Mouse (Mus musculus): Measurements from ENCODE around the gene Zfp174.

The Zfp174 gene

DNA sequence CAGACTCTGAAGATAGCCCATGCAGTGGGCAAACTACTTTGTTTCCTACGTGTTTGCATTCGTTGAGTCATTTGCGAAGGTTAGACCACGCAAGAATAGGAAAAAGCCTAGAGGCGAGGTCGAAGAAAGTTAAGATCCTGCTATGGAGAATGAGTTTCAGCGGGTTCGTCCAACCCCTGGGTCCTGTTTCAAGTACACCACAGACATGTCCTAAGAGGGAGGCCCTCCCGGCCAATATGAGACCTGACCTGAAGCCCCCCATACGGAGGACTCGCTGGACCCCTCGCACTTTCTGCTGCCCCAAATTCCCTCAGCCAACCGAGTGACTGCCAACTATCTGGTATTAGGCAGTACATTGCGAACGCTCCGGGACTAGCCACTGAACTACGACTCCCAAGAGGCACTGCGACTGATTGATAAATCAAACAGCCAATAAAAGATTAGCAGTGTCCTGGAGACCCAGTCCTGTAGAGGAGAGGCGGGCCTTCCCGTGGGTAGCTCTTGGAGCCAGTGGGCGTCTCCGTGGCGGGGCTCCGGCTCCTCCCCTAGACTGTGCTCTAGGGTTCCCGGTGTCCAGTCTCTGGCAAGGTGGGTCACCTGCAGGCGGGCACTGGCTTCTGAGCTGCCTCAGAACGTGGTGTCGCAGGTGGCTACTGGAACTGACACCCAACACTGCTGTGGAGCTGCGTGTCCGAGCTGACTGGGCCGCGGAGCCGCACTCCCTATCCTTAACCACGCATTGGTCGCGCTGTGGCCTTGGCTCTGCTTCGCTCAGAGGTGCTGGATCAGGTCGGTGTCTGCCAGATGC is at the start of gene Zfp174:
TSS of gene Zfp174 (plus strand) at position 558 of the 808 bp plus-strand sequence.
- TF ChIP-seq GATA4 (IDR thresholded peaks at IDR 0.05; ENCODE audit: insufficient replicate concordance, low read length), result no peak; the same call in 1 of the 2 replicates

DNA sequence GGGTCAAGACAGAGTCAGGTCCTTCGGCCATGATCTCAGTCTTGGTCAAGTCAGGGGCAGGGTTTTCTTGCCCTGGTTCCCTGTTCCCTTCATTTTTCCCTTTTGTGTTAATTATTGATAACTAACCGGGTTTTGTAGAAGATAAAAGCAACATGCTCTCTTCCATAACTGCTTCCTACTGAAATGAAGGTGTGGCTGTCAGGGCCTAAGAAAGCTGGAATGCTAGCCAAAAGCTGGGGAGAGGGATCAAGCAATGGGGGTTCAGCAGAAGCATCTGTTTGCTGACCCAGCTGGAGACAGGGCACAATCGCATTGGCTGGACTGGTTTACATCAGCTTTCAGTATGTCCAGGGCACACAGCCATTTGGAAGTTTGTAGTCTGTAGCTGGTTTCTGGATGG is 38.9 kb upstream of the Zfp174 start:
- TF ChIP-seq GATA4 (IDR thresholded peaks at IDR 0.05; ENCODE audit: insufficient replicate concordance, low read length), result no peak

DNA sequence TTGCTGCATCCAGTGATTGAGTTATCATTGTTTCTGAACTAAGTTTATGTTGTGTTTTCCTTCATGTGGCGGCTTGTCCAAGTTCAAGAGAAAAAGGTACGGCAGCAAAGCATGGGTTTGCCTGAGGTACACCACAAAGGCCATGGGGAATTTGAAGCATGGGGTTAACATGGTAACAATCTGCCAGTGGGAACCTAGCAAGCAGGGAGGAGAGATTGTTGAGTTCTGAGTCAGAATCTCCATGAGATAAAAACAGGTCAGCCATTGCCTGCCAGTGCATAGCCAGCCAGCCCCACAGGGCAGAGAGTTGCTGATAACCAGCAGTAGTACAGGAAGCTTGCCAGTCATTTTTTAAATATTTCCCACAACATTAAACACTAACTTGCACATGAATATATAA is 26.9 kb upstream of the Zfp174 start:
- no peak for TF ChIP-seq GATA4 (IDR thresholded peaks at IDR 0.05; ENCODE audit: insufficient replicate concordance, low read length)

DNA sequence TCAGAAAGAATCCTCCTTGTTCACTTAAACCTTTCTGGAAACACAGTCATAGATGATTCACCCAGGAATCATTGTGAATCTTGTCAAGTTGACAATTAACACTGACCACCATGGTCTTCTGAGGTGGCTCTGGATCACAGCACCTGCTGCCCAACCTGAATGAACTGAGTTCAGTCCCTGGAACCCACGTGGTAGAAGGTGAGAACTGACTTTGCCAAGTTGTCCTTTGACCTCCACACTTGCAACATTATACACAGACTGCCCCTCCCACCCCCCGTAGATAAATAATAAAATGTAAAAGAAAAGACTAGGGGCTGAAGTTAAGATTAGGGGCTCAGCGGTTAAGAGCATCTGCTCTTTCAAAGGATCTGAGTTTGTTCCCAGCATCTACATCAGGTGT is 19.0 kb upstream of the Zfp174 start:
- TF ChIP-seq GATA4 (IDR thresholded peaks at IDR 0.05; ENCODE audit: insufficient replicate concordance, low read length), result no peak

DNA sequence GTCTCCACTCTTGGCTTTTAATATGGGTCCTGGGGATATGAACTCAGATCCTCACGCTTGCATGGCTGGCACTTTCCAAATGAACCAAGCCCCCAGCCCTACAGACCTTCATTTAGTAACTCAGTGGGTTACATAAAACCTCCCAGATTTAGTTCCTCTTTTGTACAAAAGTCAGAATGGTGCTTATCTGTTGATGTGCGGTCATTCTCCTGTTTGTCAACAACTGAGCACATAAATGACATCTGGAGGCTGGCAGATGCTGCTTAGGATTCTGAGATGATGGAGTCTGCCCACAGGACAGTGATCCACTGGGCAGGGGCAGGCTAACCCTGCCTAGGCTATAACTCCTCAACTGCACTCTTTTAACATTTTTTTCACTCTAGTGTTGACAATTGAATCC is 17.3 kb upstream of the Zfp174 start:
- TF ChIP-seq GATA4 (IDR thresholded peaks at IDR 0.05; ENCODE audit: insufficient replicate concordance, low read length), result no peak

DNA sequence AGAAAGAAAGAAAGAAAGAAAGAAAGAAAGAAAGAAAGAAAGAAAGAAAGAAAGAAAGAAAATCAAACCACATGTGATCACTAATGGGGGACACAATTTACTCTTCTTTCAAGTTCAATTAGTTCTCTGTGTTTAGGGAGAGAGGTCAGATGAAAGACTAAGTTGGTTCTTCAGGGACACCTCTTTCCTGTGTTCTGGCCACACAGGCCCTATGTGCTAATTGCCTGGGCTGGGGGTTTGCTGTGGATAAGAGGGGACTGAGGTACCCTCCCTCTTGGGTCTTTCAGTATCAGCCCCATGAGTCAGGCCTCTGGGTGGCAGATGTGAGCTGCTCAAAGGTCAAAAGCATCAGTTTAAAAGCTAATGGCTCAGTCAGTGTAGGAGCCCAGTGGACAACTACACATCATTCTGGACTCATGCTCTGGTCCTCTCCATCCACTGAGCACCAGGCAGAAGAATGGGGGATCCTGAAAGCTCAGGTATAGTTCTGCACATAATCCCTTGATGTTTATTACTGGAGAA is 16.4 kb upstream of the Zfp174 start, which contains the start of gene Olfr15:
TSS of gene Olfr15 (plus strand) at position 291 of the 522 bp plus-strand sequence.
- TF ChIP-seq GATA4 (IDR thresholded peaks at IDR 0.05; ENCODE audit: insufficient replicate concordance, low read length), result no peak

DNA sequence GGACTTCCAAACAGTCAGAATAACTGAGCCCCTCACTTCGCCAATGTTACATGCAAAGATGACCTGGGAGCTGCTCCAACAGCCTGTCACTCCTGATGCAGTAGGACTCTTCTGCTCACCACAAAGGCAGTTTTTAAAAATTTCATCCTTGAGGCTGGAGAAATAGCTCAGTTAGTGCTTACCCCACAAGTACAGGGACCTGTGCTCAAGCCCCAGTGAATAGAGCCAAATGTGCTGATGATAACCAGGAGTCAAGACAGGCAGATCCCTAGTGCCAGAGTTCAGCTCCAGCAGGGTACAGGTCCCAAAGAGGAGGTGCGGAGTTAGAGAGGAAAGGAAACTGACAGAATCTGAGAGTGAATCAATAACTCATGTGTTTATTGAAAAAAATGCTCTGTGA is 11.6 kb upstream of the Zfp174 start:
- no peak for TF ChIP-seq GATA4 (IDR thresholded peaks at IDR 0.05; ENCODE audit: insufficient replicate concordance, low read length)

DNA sequence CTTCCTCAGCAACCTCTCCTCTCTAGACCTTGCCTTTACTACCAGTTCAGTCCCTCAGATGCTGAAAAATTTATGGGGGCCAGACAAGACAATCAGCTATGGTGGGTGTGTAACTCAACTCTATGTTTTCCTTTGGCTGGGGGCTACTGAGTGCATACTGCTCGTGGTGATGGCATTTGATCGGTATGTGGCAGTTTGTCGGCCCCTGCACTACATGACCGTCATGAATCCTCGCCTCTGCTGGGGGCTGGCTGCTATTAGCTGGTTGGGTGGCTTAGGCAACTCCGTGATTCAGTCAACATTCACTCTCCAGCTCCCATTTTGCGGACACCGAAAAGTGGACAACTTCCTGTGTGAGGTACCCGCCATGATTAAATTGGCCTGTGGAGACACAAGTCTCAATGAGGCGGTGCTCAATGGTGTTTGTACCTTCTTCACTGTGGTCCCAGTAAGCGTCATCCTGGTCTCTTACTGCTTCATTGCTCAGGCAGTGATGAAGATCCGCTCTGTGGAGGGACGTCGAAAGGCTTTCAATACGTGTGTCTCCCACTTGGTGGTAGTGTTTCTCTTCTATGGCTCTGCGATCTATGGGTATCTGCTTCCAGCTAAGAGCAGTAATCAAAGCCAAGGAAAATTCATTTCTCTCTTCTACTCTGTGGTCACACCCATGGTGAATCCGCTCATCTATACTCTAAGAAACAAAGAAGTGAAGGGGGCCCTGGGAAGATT is 7.7 kb upstream of the Zfp174 start:
- no peak for TF ChIP-seq GATA4 (IDR thresholded peaks at IDR 0.05; ENCODE audit: insufficient replicate concordance, low read length)

DNA sequence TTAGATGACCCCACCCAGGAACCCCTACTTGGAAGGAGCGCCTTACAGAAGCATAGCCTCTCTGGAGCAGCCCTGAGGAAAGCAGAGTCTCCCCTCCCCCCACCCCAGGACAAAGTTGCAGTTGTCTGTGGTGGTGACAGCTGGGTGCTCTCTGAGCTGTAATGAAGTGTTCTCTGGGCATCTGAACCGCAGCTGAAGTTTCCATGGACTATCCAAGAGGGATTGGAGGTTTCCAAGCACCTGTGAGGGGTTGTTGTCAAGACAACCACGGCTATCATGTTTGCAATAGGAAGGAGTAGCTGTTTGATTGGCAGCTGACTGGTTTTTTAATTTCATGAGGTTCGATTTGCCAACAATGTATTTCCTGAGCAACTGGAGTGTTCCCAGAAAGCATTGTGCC is 4.1 kb upstream of the Zfp174 start:
- no peak for TF ChIP-seq GATA4 (IDR thresholded peaks at IDR 0.05; ENCODE audit: insufficient replicate concordance, low read length)

DNA sequence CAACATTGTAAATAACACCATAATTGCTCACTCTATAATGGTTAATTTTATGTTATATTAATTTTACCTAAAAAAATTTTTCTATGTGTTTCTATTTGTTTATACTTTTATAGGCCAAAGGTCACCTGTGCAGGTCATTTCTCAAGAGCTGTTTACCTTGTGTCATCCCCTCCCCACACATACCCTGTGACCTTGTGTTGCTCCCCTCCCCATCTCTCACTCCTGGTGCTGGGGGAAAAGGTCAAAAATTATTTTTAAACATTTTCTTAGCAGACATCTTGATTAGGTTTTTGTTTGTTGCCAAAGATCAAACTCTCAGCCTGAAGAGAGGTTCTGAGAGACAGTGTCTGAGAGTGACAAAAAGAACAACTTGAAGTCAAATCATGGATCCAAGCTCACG is 3.3 kb upstream of the Zfp174 start:
- TF ChIP-seq GATA4 (IDR thresholded peaks at IDR 0.05; ENCODE audit: insufficient replicate concordance, low read length), result no peak

DNA sequence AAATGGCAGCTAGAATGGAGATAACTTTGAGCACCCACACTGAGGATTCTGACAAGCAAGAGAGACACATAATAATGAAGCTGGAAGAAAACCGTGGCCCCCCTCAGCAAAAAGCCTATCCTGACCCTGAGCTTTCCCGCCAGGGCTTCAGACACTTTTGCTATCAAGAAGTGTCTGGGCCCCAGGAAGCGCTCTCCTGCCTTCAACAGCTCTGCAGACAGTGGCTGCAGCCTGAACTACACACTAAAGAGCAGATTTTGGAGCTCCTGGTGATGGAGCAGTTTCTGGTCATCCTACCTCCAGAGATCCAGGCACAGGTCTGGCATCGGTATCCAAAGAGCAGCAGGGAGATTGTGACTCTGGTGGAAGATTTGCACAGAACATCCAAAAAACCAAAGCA is 803 bp downstream of the Zfp174 start:
- TF ChIP-seq GATA4 (IDR thresholded peaks at IDR 0.05; ENCODE audit: insufficient replicate concordance, low read length), result no peak

DNA sequence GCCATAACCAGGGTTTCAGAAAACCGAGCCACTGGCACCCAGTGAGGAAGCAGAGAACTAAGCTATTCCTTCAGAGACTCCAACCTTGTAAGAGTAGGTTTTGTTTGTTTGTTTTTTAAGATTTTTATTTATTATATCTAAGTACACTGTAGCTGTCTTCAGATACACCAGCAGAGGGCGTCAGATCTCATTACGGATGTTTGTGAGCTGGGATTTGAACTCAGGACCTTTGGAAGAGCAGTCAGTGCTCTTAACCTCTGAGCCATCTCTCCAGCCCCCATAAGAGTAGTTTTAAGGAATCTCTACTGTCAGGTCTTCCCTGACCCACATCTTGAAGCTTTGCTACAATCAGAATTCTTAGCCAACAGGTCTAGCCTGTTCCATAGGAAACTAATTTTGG is 1.3 kb downstream of the Zfp174 start:
- no peak for TF ChIP-seq GATA4 (IDR thresholded peaks at IDR 0.05; ENCODE audit: insufficient replicate concordance, low read length)

DNA sequence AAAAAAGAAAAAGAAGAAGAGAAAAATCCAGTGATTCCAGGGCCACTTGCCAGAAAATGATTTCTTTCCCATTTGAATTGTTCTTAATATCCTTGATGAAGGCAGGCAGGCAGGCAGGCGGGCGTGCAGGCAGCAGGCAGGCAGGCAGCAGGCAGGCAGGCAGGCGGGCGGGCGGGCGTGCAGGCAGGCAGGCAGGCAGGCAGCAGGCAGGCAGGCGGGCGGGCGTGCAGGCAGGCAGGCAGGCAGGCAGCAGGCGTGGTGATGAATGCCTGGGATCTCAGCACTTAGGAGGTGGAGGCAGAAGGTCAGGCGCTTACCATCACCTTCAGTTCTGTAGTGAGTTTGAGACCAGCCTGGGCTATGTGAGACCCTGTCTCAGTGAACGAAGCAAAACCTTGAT is 5.5 kb downstream of the Zfp174 start:
- no peak for TF ChIP-seq GATA4 (IDR thresholded peaks at IDR 0.05; ENCODE audit: insufficient replicate concordance, low read length)

DNA sequence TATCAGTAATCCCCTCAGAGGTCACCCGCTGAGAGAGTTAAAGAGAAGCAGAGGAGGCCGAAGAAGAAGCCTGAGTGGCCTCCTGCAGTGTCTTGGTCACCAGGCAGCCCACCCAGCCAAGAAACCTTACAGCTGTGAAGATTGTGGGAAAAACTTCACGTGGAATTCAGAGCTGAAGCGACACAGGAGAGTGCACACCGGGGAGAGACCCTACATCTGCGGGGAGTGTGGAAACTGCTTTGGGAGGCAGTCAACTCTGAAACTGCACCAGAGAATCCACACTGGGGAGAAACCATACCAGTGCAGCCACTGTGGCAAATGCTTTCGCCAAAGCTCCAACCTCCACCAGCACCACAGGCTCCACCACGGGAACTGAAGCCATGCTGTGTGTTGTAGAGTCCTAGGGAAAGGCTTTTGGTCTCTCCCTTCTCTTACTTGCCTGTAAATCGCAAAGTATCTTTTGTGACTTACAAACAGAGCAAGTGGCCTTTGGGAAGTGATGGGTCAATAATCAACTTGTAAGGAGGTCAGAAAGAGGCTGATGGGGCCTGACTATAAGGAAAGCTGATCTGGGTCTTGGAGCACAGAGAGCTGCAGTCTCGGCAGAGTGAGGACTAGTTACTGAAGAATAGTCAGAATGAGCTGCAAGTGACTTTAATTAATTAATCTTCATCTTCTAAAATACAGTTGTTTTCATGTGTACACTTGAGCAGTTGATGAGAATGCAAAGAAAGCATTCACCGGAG is 7.5 kb downstream of the Zfp174 start:
- TF ChIP-seq GATA4 (IDR thresholded peaks at IDR 0.05; ENCODE audit: insufficient replicate concordance, low read length), result no peak

DNA sequence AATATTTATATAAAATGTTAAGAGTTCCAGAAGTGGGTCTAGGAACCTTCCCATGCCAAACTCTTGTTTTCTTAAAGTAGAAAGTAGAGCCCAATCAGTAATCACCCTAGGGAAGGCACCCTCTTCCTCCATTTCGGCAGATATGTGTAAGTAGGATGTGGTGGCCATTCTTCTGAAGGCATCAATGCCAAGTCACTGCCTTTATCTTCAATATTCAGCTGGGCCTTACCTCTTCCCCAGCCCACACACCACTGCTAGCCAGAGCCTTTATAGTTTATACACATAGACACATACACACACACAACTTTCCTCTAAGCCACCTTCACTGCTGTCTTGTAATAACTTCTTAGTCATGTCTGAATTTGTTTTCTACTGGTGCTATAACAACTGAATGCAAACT is 8.7 kb downstream of the Zfp174 start:
- no peak for TF ChIP-seq GATA4 (IDR thresholded peaks at IDR 0.05; ENCODE audit: insufficient replicate concordance, low read length)

Data from liver, adult (tissue).